Mouse (Mus musculus): ENCODE results near the gene Mkks. TPM values are rescaled to one million over a fixed set of nuclear protein-coding genes. Genes with fewer than 3 reads are reported as not detected.

Mkks gene
- polyA plus RNA-seq, 1 experiment from 2014 or later: 3.6 TPM

- Histone ChIP-seq H3K27ac (replicated peaks) (no peak overlapping the region), H3K4me2 (no peak overlapping the region), H3K27me3 (no peaks in the 10 kb centered on the region), H3K4me1 (replicated peaks) (no peaks in the 10 kb centered on the region), H3K36me3 (replicated peaks) (no peaks in the 10 kb centered on the region), H3K9me3 (replicated peaks) (no peaks in the 10 kb centered on the region), H3K9ac (no peak overlapping the region), H3K4me3 (replicated peaks) (no peak overlapping the region)
- 52% methylated on average over 3 of the region's 3 CpGs for WGBS (ENCODE audit: insufficient replicate concordance)
- ATAC-seq (ENCODE audit: insufficient read depth): no peak
These were observed 57.0 kb downstream of the Mkks start for GRCm38 (mm10) chr2:136833976-136834714.

GRCm38 (mm10) chr2:136832936-136833335 lies 58.3 kb downstream of the Mkks start:
- H3K27me3 ChIP-seq: no peaks in the 10 kb centered on the region
- H3K4me1 ChIP-seq (replicated peaks): no peaks in the 10 kb centered on the region
- H3K9me3 ChIP-seq (replicated peaks): no peaks in the 10 kb centered on the region
- WGBS (ENCODE audit: insufficient replicate concordance): 42% methylated on average over 3 of the region's 3 CpGs
- H3K27ac ChIP-seq (replicated peaks): no peak overlapping the region
- H3K4me2 ChIP-seq: no peak overlapping the region
- no peak overlapping the region for H3K9ac ChIP-seq
- no peak overlapping the region for H3K4me3 ChIP-seq (replicated peaks)
- H3K36me3 ChIP-seq (replicated peaks): no peaks in the 10 kb centered on the region
- no peak for ATAC-seq (ENCODE audit: insufficient read depth)

- Histone ChIP-seq H3K4me2 (no peak overlapping the region), H3K36me3 (replicated peaks) (no peaks in the 10 kb centered on the region), H3K27me3 (no peaks in the 10 kb centered on the region), H3K9me3 (replicated peaks) (no peaks in the 10 kb centered on the region), H3K4me1 (replicated peaks) (no peaks in the 10 kb centered on the region), H3K4me3 (replicated peaks) (no peak overlapping the region), H3K9ac (no peak overlapping the region), H3K27ac (replicated peaks) (no peak overlapping the region)
- WGBS (ENCODE audit: insufficient replicate concordance): 21% methylated on average over 4 of the region's 4 CpGs
- ATAC-seq (ENCODE audit: insufficient read depth): no peak
These were observed 63.6 kb downstream of the Mkks start for GRCm38 (mm10) chr2:136827612-136828011.

Other genes with a start within 250 kb of the Mkks start
- 0.07 and 0.10 TPM in 2 replicates for gene Snap25, start 177.9 kb downstream of the Mkks start, polyA plus RNA-seq (2015; fragmentation: Nextera tagmentation; extraction: Ambion mirVana)
- gene AL731706.2, start 5.7 kb downstream of the Mkks start, polyA plus RNA-seq (2015; fragmentation: Nextera tagmentation; extraction: Ambion mirVana): 19.4 and 22.5 TPM in 2 replicates
- gene Slx4ip, start 171 bp downstream of the Mkks start, polyA plus RNA-seq (2015; fragmentation: Nextera tagmentation; extraction: Ambion mirVana): 2.2 and 2.6 TPM in 2 replicates
- 9.3 and 13.3 TPM in 2 replicates for gene AL731706.1, start within 50 bp of the Mkks start, polyA plus RNA-seq (2015; fragmentation: Nextera tagmentation; extraction: Ambion mirVana)
- 1.0 and 1.1 TPM in 2 replicates for gene Jag1, start 225.3 kb upstream of the Mkks start, polyA plus RNA-seq (2015; fragmentation: Nextera tagmentation; extraction: Ambion mirVana)